Mouse (Mus musculus): ENCODE measurements around the gene Nup50.

Nup50 gene

DNA sequence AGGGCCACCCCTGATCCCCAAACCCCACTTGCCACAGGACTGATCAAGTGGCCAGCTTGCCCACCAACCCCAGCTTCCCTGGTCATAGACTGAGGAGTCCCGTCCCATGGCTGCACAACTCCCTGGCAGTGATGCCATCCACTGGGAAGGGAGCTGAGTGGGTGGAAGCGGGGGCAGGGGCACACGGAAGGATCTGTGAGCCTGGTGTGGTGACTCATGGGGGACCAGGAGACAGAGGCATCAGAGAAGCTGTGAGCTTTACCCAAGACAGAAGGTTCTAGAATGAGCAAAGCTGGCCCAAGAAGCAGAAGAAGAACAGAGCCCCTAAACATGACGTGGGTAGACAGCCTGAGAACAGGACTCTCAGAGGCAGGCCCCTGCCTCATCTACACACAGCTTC is 26.8 kb downstream of the Nup50 start:
- CTCF ChIA-PET = no interaction called here

DNA sequence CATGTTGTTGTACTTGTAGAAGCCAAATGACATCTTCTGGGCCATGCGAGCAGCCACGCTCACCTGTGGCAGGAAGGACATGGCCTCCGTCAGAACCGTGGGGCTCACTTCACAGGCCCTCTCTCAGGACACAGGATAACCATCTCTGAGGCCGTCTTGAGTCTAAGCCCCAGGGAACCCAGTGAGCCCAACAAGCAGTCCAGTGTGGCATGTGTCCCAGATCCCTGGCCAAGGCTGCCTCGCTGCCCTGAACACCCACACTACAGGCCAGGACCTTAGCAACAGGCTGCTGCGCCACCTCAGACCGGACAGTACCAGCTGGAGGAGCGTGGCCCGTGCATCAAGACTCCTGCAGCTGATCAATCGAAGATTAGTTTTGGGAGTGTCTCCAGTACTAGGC is 30.0 kb downstream of the Nup50 start:
- CTCF ChIA-PET = no interaction called here

DNA sequence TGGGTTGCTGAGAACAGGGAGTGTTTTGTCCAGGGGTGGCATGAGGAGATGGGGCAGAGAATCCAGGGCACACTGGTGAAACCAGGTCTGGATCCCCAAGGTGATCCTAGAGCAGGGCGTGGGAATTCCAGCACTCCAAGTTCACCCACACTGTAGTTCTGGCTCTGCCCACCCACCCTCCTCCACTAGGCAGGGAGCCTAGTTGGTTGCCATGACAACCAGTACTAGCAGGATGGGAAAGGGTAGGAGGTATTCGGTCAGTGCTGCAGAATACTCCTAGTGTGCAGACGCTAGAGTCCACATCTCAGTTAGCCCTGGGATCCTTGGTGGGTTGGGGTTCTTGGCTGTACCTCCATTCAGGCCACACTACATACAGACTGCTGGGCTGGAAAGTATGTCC is 34.6 kb downstream of the Nup50 start:
- CTCF ChIA-PET = no interaction called here

DNA sequence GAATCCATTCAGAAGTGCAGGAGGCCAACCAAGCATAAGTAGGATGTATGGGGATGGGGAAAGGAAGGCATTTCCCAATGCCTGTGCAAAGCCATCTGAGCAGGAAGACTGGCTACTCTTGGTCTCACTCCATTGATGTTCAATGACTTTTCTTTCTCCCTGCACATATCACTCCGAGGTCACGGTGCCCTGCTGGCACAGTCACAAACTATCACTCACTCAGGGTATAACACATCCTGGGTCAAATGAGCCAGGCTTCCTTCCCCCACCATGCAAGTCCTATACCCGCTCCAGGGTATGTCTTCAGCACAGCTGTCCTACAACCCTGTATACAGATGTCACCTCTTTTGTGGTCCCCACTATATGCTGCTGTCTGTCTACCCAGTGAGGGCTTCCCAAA is 35.1 kb downstream of the Nup50 start:
- CTCF ChIA-PET = no interaction called here

DNA sequence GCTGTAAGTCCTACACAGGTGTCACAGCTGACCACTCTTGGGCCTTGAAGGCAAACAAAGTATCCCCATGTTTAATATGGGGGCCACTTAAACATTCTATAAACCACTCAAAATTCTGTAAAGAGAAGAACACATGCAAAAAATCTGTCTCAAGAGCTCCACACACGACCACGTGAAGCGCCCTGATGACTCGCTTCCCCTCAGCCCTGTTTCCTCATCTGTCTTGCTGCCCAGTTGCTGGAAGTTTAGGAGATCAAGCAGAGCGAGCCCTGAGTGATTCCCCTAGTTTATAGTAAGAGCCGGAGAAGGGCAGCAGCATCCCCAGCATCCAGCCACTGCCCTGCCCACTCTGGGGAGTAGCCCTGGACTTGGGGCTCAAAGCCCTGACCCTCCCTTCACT is 36.7 kb downstream of the Nup50 start:
- CTCF ChIA-PET = interaction anchor here (0.5 kb wide), 1 partner anchor 42 kb away, joined by 3 read pairs; no protein-coding TSS in a partner anchor

DNA sequence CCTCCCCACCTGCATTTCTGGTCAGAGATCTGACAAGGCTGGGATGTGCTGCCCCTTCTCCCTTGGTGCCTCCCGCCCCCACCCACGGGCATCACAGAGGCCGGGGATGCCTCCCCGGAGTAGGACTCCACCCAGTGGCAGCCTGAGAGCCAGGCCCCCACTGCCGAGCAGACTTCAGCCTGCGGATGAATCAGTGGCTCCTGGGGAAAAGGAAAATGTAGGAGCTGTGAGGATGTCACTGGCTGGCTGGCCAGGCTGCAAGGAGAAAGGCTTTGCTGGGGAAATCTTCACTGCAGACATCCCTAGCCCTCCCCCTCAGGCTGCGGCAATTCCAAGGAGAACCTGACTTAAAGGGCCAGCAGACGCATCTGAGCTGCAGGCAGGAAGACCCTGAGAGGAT is 37.5 kb downstream of the Nup50 start:
- CTCF ChIA-PET = no interaction called here

DNA sequence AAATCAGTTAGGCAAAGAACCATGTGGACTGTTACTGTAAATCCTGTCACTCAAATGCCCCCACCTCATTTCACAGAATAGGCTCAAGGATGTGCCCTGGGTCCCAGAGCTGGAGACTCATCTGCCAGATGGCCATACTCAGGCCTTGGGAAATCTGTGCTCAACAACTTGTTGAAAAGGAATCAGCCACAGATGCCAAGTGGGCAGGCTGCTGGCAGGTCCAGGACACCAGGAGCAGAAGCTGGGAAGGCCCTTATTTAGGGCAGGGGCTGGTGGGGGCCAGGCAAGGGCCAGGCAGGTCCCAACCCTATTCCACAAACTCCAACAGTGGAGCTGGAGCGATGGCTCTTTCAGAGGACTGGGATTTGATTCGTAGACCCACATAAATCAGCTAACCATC is 39.3 kb downstream of the Nup50 start:
- CTCF ChIA-PET = no interaction called here

DNA sequence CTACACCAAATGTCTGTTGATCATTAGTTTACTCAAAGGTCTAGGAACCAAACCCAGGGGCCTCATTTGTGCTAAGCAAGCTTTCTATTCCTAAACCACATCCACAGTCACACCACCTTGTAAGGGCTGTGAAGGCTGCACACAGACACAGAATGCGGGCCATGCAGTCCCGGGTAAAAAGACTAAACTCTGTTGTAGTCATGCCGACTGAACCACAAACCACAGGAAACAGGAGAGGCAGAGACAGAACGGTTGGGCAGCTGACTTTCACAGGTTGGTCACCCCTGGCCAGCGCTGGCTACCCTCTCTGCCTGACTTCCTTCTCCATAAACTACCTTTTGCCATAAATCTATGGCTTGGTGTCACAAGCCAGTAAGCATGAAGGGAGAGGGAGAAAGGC is 41.6 kb downstream of the Nup50 start:
- CTCF ChIA-PET = no interaction called here

DNA sequence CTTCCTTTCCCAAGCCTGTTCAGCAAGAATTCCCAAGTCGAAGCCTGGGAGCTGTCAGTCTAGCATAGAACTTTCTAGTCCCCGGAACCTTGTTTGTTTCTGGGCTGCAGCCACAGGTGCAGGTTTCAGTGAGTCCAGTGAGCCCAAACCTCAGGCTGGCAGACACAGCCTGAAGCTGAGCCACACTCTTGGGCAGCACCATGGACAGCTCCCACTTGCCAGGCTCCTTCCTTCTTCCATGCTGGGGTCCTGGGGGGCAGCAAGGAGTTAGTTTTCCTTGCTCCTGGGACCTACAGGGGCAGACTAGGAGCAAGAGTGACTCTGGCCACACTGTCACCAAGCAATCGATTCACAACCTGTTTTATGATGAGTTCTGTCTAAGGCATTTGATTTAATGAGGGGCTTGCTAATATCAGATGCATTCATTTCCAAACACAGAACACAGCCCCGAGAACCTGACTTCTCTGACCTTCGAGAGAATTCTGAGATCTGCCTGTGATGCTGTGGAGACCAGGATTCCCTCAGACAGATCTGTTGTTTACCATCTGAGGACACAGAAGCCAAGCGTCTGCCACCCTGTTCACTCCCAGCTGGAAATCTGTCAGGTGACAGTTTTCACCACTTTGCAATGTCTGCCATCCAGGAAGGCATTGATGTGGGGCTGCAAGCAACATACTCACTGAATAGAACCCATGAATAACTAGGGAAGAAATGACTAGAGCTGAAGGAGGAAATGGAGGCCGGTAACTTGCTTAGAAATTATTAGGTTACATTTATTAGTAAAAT is 42.6 kb downstream of the Nup50 start:
- CTCF ChIA-PET = interaction anchor here (0.6 kb wide), 2 partner anchors 274 to 653 kb away, joined by 4 to 5 read pairs; no protein-coding TSS in a partner anchor

DNA sequence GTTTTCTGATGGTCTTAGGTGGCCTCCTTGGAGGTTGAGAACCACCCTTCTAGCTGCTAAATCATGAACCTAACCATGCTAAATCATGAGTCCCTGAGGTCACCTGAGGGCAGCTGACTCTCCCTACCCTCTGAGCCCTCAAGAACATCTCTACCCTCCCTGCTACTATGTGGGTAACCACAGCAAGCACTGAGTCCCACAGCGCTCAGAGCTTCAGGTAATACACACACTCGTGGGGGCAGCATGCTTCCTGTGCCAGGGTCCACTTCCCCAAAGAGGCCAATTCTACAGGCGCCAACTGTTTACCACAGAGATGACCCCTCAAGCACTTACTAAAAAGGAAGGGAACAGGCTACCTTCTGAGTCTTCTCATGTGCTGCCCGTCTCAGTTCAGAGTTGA is 45.3 kb downstream of the Nup50 start:
- CTCF ChIA-PET = no interaction called here

DNA sequence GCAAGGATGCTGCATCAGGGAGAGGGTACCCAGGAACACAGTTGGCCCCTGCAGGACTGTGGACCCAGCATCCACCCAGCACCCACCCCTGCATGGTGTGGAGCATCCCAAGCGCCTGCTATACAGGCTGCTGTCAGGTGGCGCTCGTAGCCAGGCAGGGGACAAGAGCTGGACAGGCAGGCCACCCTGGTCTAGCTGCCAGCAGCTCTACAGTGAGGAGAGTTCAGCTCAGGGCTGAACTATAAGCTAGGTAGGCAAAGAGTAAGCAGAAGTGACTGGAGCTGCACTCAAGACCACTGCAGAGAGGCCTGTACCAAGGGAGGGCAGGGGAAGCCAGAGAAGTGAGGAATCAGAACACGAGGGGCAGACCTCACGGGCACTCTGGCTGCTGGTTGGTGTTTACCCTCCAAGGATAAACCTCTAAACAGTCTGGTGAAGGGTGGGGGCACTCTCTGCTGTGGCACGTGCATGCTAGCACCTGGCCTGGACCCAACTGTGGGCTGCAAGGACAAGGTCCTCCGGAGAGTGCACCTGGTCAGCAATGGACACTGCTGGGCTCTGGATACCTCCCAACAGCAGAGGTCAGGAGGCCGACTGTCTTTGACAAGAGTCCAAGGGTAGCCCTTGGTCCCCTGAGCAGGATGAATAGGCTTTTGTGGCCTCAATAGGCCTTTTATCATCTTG is 49.8 kb downstream of the Nup50 start:
- CTCF ChIA-PET = interaction anchor here (0.6 kb wide), 1 partner anchor 14 kb away, joined by 3 read pairs; no protein-coding TSS in a partner anchor

DNA sequence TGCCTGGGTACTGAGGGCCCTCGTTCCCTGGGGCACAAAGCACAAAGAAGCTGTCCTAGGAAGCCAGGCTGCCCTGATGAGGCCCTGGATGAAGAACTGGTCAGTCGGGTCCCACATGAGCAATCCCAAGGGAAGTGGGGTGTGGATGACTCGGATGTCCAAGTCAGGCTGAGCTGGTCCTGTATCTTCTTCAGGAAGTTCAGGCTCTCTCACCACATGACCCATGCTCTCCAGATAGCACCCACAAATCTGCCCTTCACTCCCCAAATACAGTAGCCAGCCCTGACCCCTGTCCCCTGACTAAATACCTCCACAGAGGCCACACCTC is 50.3 kb downstream of the Nup50 start:
- CTCF ChIA-PET = interaction anchor here (0.6 kb wide), 1 partner anchor 13 kb away, joined by 3 read pairs; no protein-coding TSS in a partner anchor

DNA sequence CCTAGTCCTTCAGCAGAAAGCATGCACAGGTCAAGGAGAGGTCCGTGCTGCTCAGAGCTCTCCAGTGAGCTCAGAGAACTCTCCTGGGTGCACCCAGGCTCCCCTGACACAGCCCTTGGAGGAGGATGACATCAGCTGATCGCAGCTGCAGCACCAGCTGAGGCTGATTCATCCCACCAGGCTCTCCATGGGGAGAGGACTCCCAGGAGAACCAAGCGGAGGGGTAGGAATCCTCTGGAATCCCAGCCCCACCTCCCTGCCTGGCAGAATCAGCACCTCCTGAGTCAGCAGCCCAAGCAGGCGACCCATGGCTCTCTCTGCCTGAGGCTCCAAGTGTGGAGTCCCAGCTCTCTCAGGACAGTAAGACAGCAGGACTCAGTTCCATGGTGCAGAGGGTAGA is 52.5 kb downstream of the Nup50 start:
- CTCF ChIA-PET = no interaction called here

DNA sequence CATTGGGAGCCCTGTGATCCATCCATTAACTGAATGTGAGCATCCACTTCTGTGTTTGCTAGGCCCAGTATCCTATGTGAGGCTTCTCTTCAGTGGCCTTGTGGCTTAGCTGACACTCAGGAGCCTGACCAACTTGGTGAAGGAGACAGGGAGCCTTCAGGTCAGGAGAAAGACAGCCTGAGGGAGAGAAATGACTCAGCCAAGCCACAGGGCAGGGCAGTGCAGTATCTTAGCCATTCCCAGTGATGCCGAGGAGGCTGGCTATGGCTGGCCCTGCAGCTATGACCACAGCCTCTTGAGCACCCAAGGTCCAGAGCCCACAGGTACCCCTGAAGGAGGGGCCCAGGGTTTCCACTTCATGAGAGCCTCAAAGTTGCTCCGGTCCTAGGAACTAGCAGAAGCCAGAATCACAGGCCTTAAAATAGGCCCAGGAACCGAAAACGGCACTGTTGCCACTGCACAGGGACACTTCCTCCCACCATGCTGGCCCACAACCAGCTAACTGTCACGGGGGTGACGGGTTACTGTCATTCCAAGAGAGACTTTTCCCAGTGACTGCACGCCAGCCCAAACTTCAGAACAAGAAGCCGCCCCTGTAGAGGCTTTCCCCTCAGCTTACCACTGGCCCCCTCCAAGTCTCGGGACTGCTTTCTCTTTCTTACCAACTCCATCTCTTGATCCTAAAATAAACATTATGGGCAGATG is 58.5 kb downstream of the Nup50 start:
- CTCF ChIA-PET = interaction anchor here (0.6 kb wide), 1 partner anchor 1611 kb away, joined by 4 read pairs; no protein-coding TSS in a partner anchor

DNA sequence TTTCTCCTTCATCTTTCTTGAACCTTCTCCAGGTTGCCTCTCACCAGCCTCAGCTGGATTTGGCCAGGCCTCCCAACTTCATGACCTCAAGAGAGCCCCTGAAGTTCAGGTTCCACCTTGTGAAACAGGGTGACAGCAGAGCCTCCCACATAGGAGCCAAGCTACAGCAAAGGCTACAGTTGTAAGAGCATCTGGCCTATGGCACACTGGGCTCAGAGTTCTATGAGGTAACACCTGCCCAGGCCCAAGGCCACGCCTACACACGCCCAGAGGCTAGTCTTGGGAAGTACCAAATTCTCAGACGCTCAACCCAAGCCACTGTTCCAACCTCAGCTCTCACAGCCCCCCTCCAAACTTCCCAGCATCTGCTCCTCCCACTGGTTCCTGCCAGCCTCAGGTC is 59.7 kb downstream of the Nup50 start:
- CTCF ChIA-PET = no interaction called here

DNA sequence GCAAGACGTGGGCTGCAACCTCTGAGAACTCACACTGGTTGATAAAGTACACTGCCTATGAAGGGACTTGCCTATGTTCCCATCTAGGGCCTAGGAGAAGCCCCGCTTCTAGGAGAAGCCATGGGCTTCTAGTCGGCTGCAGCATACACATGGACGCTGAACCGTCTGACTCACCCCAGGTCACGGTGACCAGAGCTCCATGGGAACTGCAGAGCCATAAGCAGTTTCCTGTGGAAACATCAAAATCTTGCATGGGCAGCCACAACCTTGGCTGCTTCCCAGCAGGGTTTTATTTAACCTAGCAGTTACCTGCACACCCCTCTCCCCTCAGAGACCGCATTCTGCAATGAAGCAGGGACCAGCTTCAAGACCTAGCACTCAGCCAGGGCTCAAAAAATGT is 60.5 kb downstream of the Nup50 start:
- CTCF ChIA-PET = no interaction called here

DNA sequence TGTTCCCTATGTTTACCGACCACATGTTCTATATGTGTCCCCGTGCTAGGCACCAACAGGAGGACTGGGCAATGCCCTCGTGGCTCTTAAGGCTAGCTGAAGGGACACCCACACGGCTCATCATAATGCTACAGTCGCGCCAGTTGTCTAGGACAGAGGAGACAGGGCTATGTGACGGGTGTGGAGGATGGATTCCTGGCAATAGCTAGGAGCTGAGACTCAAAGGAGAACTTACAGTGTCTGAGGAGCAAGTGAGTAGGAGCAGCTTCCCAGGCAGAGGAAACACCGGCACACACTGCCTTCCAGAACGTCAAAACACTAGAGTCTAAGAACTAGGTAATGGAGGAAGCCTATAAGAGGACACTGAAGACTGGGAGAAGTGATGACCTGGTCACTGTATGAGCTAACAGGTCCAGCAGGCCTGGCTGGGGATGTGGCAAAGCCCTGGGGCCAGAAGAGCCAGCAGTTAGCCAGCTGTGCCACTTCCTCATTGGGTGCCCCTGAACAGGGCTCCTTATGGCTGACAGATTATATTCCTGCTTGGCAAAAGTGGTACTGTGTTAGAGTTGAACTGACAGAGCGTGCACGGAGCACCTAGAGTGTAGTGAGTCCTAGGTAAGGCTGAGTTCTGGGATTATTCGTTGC is 62.4 kb downstream of the Nup50 start:
- CTCF ChIA-PET = no interaction called here

DNA sequence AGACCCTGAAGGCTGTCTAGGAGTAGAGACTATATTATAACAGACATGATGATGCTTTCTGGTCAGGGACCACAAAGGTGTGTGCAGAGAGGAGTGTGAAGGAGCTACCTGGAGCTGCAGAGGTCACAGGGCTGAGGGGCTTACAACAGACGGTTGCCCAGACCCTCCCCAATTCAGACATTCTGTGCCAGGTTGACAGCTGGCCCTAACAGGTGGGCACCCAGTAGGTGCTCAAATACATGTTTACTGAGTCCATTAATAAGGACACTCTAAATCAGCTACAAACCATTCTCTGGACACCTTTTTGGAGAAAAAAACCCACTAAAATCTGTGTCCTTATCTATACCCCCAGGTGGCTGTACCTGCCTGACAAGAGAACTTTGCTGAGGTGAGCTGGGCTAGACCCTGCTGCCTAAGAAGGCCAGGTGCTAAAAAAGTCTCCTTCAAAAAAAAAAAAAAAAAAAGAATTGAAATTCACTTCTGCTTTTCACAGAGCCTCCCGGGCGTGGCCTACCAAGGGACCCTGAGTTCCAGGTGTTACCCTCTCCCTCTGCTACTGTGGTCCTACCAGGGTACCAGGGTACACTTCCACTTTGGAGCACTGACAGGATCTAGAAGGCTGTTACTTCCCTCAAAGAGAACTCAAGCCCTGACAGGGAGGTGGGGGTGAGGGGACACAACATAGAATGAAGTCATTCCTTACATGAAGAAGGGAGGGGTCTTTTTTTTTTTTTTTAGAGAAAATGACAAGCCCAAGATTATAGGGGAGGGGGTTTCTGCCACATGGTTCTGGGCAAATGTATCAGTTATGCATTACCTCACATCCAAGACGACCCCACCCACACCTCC is 63.2 kb downstream of the Nup50 start:
- CTCF ChIA-PET = interaction anchor here (0.6 kb wide), 1 partner anchor 13 kb away, joined by 3 read pairs; no protein-coding TSS in a partner anchor

DNA sequence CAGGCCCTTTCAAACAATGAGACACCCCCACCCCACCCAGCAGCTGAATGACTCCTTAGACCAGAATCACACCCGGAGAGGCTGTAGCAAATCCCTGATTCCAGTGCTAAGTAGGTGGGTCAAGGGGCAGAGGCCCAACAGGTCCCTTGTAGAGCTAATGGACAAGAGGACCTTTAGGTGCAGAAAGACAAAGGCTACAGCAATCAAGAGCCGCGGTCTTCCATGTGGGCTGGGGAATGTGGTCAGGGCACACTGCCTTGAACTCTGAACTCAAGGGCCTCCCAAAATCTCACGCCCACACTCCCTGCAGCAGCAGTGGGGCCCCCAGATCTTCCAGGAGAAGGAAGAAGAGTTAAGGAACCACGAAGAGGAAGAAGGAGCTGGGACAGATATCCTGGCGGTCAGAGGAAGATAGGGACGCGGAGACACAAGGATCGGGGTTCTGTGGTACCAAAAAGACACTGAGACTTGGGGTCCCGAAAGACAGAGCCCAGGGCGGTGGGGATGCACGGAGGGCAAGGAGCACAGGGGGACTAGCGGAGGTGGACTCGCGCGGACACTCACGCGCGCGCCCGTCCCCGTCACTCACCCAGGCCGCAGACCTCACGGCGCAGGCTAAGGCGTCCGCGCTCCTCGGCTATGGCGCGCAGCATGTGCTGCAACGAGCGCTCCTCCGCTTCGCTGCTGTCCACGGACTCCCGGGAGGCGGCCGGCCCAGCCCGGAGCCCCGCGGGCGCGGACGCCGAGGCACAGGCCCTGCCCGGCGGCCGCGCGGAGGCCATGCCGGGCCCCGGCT is 64.0 kb downstream of the Nup50 start:
- CTCF ChIA-PET = interaction anchor here (0.6 kb wide), 1 partner anchor 14 kb away, joined by 3 read pairs; no protein-coding TSS in a partner anchor

All from spleen, embryonic (tissue).